Mouse (Mus musculus): ENCODE results near the gene Cldn9.

DNA sequence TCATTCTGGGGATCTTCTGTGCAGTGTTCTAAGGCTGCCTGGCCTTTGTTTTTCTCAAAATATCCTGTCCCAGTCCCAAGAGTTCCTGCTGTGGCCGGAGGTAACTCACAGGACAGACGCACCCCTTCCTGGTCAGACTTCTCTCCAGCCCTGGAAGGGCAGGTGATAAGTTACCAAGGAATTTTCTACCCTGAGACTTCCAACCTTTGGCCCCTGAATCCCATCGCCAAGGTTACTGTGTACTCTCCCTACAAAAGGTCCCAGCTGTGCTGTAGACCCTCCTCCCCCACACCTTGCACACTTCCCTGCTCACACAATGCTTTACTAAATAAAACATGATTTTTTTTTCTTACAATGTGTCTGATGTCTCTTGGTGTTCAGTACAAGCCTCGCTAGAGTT is 1.7 kb downstream of the Cldn9 start:
- no peak for TF ChIP-seq CTCF (conservative IDR thresholded peaks at IDR 0.05; ENCODE audit: low read length)
- no peak for TF ChIP-seq POU5F1 (IDR thresholded peaks at IDR 0.05; ENCODE audit: borderline replicate concordance, low read length)

Measured in E14TG2a.4 (cell line).